Mouse (Mus musculus): ENCODE data around the gene Olfr1415. TPM values are rescaled to one million over a fixed set of nuclear protein-coding genes. Genes with fewer than 3 reads are reported as not detected.

Olfr1415 gene
- total and polyA plus RNA-seq, 3 experiments = not detected

DNA sequence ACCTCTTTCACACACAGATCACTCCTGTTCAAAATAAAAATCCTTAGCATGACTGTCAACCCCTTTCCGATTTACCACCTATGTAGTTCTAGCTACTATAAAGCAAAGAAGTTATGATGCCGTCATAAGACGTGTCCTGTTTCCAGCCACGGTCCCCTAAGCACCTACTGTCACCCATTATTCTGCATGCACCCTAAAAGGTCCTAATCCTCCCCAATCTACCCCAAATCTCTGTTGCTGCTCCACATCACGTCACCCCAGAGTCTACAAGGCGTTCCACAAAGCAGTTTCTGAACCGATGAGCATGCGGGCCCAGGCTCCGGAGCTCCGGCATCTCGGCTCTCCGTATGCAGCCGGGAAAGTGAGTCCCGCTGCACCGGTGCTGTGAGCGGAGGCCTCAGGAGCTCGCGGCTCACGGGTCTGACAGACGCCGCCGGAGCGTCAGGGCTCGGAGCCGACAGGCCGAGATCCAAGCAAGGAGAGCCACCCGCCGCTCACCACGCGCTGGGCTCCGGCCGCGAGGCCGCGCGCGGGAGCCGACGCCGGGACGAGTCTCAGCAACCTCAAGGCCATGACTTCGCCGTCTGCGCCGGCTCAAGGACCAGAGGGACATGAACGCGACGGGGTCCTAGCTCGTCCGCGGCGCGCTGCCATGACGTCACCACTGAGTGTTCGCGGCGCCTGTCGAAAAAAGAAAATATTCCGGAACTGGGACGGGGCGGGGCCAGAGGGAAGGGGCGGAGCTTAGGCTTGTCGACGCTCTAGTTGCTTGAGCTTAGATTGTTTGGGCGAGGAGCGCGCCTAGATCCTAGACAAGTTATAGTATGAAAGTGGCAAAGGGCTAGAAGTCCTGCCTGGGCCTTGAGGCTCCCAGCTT, 22.5 kb downstream of the Olfr1415 start, which contains the start of gene Ndufa10 (continued):
- TF ChIP-seq CHD2 (IDR thresholded peaks at IDR 0.05; ENCODE audit: low read length) (0 out of 2 replicates have a peak, but pooled peaks have one; percentile 16), JUND (conservative IDR thresholded peaks at IDR 0.05; ENCODE audit: low read depth, low read length) (no peak), MAX (IDR thresholded peaks at IDR 0.05; ENCODE audit: low read length) (peak; percentile 90), ZC3H11A (IDR thresholded peaks at IDR 0.05; ENCODE audit: low read depth, low read length) (no peak), EP300 (IDR thresholded peaks at IDR 0.05; ENCODE audit: low read length) (no peak), JUN (IDR thresholded peaks at IDR 0.05; ENCODE audit: insufficient read depth, low read depth, low read length) (peak; percentile 66), SIN3A (IDR thresholded peaks at IDR 0.05; ENCODE audit: low read length) (peak; percentile 98), E2F4 (IDR thresholded peaks at IDR 0.05; ENCODE audit: insufficient replicate concordance, low read depth, low read length) (no peak), MEF2A (IDR thresholded peaks at IDR 0.05; ENCODE audit: borderline replicate concordance, low read depth, low read length) (peak; percentile 61; the same call in 1 of the 2 replicates), POLR2A (IDR thresholded peaks at IDR 0.05; ENCODE audit: low read depth, low read length) (peak; percentile 80), ETS1 (conservative IDR thresholded peaks at IDR 0.05; ENCODE audit: low read depth, low read length) (no peak; the same call in 1 of the 2 replicates), ELF1 (IDR thresholded peaks at IDR 0.05; ENCODE audit: low read depth, low read length) (peak; percentile 93), USF1 (IDR thresholded peaks at IDR 0.05; ENCODE audit: low read depth, low read length) (no peak), NRF1 (IDR thresholded peaks at IDR 0.05; ENCODE audit: low read depth, low read length) (peak; percentile 77), TBP (conservative IDR thresholded peaks at IDR 0.05; ENCODE audit: low read depth, low read length) (peak; percentile 58; the same call in 1 of the 2 replicates)

DNA sequence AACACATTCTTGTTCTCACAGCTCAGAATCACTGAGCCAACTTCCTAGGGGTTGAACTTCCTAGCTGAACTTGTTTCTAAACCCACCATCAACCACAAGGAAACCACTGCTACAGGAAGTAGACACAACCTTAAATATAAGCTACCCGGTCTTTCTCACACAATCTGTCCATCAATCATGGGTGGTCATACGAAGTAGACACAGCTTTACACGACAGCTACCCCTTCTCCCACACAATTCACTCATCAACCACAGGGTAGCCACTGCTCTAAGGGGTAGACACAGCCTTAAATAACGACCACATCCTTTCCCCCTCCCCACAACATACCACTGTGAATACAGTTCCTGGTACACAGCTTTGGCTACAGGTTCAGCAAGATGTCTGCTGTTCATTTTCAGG, 27.0 kb downstream of the Olfr1415 start:
- Histone ChIP-seq H3K79me2 (replicated peaks; ENCODE audit: control insufficient read depth, extremely low read depth, insufficient read depth, poor library complexity, severe bottlenecking) (peaks cover 15% of the 10 kb centered on the region), H3K4me3 (replicated peaks in 1 of 3; ENCODE audit: low read depth in 2 of 3, low read length in 2 of 3, poor library complexity in 1 of 3) (no peak overlapping the region), H3K27me3 (replicated peaks) (no peaks in the 10 kb centered on the region), H3K4me1 (ENCODE audit: control insufficient read depth in 1 of 2, insufficient read depth in 2 of 2) (peaks cover 0 to 11% of the 10 kb centered on the region in 2 experiments; a peak in 2 of 4 replicates), H3K27ac (ENCODE audit: insufficient read depth, low read depth) (no peak overlapping the region), H3K9me3 (replicated peaks; ENCODE audit: low read length) (no peaks in the 10 kb centered on the region), H3K9ac (ENCODE audit: insufficient read depth, low read depth) (no peak overlapping the region), H3K4me2 (ENCODE audit: insufficient read depth, low read depth, poor library complexity, severe bottlenecking) (no peak overlapping the region), H3K36me3 (replicated peaks in 1 of 2; ENCODE audit: control insufficient read depth in 1 of 2, insufficient read depth in 1 of 2, low read length in 1 of 2) (peaks cover 54 to 78% of the 10 kb centered on the region in 2 experiments)
- in situ Hi-C loops (cut with MboI; ENCODE audit: low pct_ligation_motif_present, low pct_unique_long_range_greater_than_20kb, low sequenced_read_pairs) = no loop called here
- DNase-seq (ENCODE audit: extremely low read depth) = no peak
- no peak for TF ChIP-seq SIN3A (IDR thresholded peaks at IDR 0.05; ENCODE audit: low read length)
- no peak for TF ChIP-seq MYC (IDR thresholded peaks at IDR 0.05; ENCODE audit: low read depth, low read length)
- no peak for TF ChIP-seq ETS1 (conservative IDR thresholded peaks at IDR 0.05; ENCODE audit: low read depth, low read length)
- no peak for TF ChIP-seq ELF1 (IDR thresholded peaks at IDR 0.05; ENCODE audit: low read depth, low read length)
- TF ChIP-seq JUND (conservative IDR thresholded peaks at IDR 0.05; ENCODE audit: low read depth, low read length) = no peak
- TF ChIP-seq CHD2 (IDR thresholded peaks at IDR 0.05; ENCODE audit: low read length) = no peak
- TF ChIP-seq SMC3 (IDR thresholded peaks at IDR 0.05; ENCODE audit: low read depth, low read length) = no peak
- TF ChIP-seq MAFK (IDR thresholded peaks at IDR 0.05; ENCODE audit: insufficient replicate concordance, low read length) = no peak
- TF ChIP-seq ZC3H11A (IDR thresholded peaks at IDR 0.05; ENCODE audit: low read depth, low read length) = no peak
- TF ChIP-seq POLR2AphosphoS2 (IDR thresholded peaks at IDR 0.05; ENCODE audit: low read depth, low read length) = no peak
- no peak for TF ChIP-seq POLR2A (IDR thresholded peaks at IDR 0.05; ENCODE audit: low read depth, low read length)
- TF ChIP-seq TBP (conservative IDR thresholded peaks at IDR 0.05; ENCODE audit: low read depth, low read length) = no peak
- TF ChIP-seq CHD1 (IDR thresholded peaks at IDR 0.05; ENCODE audit: low read depth, low read length) = no peak
- no peak for TF ChIP-seq TCF12 (IDR thresholded peaks at IDR 0.05; ENCODE audit: low read depth, low read length)
- no peak for TF ChIP-seq MXI1 (IDR thresholded peaks at IDR 0.05; ENCODE audit: low read depth, low read length)
- TF ChIP-seq KAT2A (IDR thresholded peaks at IDR 0.05; ENCODE audit: insufficient replicate concordance, low read length) = no peak
- no peak for TF ChIP-seq GABPA (IDR thresholded peaks at IDR 0.05; ENCODE audit: insufficient replicate concordance, low read depth, low read length)
- no peak for TF ChIP-seq ZKSCAN1 (IDR thresholded peaks at IDR 0.05; ENCODE audit: borderline replicate concordance, low read depth, low read length)
- no peak for TF ChIP-seq IRF4 (IDR thresholded peaks at IDR 0.05; ENCODE audit: low read depth, low read length)
- no peak for TF ChIP-seq USF2 (conservative IDR thresholded peaks at IDR 0.05; ENCODE audit: low read depth, low read length)
- dilution Hi-C loops (cut with MboI; ENCODE audit: extremely low pct_ligation_motif_present, extremely low pct_unique_long_range_greater_than_20kb, low sequenced_read_pairs) = no loop called here
